ENCODE assay signal across 22 mouse cellular contexts in genomic region chr7:36313751-36314150, GRCm38 (mm10).
"Had no signal": no experiment of that assay in that cellular context is flagged by ENCODE, and none has a peak within 500 bp of the region (broad histone marks: within the 10 kb centered on the region; RNA-seq: fewer than 3 reads in every experiment).

No protein-coding gene starts in this region.

- H3K36me3 ChIP-seq: heart, embryonic 12.5 days; hindbrain, embryonic 13.5 days; hindbrain, embryonic 15.5 days; intestine, embryonic 15.5 days; limb, embryonic 13.5 days; limb, embryonic 15.5 days; liver, embryonic 12.5 days had no signal

- ATAC-seq: forebrain, postnatal 0 days; hindbrain, postnatal 0 days; intestine, embryonic 15.5 days; liver, embryonic 12.5 days had no signal

- DNase-seq: forebrain, postnatal 0 days; gastrocnemius, postnatal 14 days; gastrocnemius, postnatal 36 days; heart, adult 18-20 months; heart, postnatal 10 days; kidney, adult 11 months; kidney, adult 2 months; kidney, adult 9 months; kidney, postnatal 14 days; kidney, postnatal 36 days; layer of hippocampus, adult 9-11 months; layer of hippocampus, postnatal 36 days; left cerebral cortex, postnatal 4 days had no signal

- H3K27me3 ChIP-seq: heart, embryonic 12.5 days; hindbrain, embryonic 13.5 days; hindbrain, embryonic 15.5 days; intestine, embryonic 15.5 days; limb, embryonic 13.5 days; limb, embryonic 15.5 days; liver, embryonic 12.5 days had no signal

- H3K9me3 ChIP-seq: heart, embryonic 12.5 days; hindbrain, embryonic 13.5 days; hindbrain, embryonic 15.5 days; intestine, embryonic 15.5 days; limb, embryonic 13.5 days; limb, embryonic 15.5 days; liver, embryonic 12.5 days had no signal

- H3K27ac ChIP-seq: hindbrain, embryonic 13.5 days; hindbrain, embryonic 15.5 days; hindbrain, postnatal 0 days; intestine, embryonic 15.5 days; limb, embryonic 13.5 days; limb, embryonic 15.5 days; liver, embryonic 12.5 days; liver, embryonic 14.5 days had no signal

- H3K4me3 ChIP-seq: heart, embryonic 12.5 days; hindbrain, embryonic 13.5 days; hindbrain, embryonic 15.5 days; intestine, embryonic 15.5 days; limb, embryonic 13.5 days; limb, embryonic 15.5 days; liver, embryonic 12.5 days had no signal

- H3K4me1 ChIP-seq: hindbrain, embryonic 15.5 days; liver, embryonic 12.5 days had no signal

- H3K4me2 ChIP-seq: heart, embryonic 12.5 days; hindbrain, embryonic 13.5 days; hindbrain, embryonic 15.5 days; intestine, embryonic 15.5 days; limb, embryonic 13.5 days; limb, embryonic 15.5 days; liver, embryonic 12.5 days had no signal

- H3K9ac ChIP-seq: forebrain, postnatal 0 days; heart, embryonic 12.5 days; hindbrain, embryonic 13.5 days; hindbrain, embryonic 15.5 days; intestine, embryonic 15.5 days; limb, embryonic 13.5 days; limb, embryonic 15.5 days; liver, embryonic 12.5 days; liver, embryonic 14.5 days had no signal
